Mouse (Mus musculus) bone marrow macrophage, adult 2 months (primary cell): ENCODE results near the gene Sort1.

ENCODE experiments used
- CTCF ChIP-seq: IDR thresholded peaks from 2 replicates; pipeline ENCODE4 v1.5.1; 2012; ENCODE audit warnings: low read depth, mild to moderate bottlenecking, low read length, moderate library complexity
- POLR2A ChIP-seq: IDR thresholded peaks from 2 replicates; pipeline ENCODE4 v1.6.1; 2012; ENCODE audit warnings: mild to moderate bottlenecking, low read depth, low read length, borderline replicate concordance

DNA sequence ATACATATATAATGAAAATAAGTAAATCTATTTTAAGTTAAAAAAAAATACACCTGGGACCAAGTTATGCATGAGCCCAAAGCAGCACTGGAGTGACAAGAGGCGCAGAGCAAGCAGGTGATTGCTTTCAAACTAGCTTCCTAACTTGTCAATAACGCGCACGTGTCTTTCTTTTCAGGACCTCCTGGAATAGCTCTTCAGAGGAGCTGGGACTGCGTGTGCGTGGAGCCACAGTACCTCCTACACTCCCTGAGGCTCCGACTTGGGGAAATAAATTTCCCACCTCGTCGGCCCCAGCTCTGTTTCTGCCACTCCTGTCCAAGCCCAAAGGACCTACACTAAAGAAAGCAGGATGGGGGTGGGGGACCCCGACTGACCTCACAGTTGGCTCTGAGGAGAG lies 73.2 kb downstream of the Sort1 start:
- no peak for TF ChIP-seq CTCF
- no peak for TF ChIP-seq POLR2A
